Mouse (Mus musculus): Measurements from ENCODE around the gene Nlgn1. TPM values are rescaled to one million over a fixed set of nuclear protein-coding genes. Genes with fewer than 3 reads are reported as not detected.

Nlgn1 gene
- polyA plus RNA-seq, 1 experiment from 2014 or later = 29.4 TPM

GRCm38 (mm10) chr3:26166711-26167110 is 165.5 kb downstream of the Nlgn1 start:
- ATAC-seq = no peak
- no peaks in the 10 kb centered on the region for H3K36me3 ChIP-seq (ENCODE audit: control insufficient read depth, insufficient read depth, low read length)
- H3K27me3 ChIP-seq (replicated peaks; ENCODE audit: control insufficient read depth, insufficient read depth, low read length) = no peaks in the 10 kb centered on the region
- H3K4me2 ChIP-seq (ENCODE audit: low read length) = no peak overlapping the region
- WGBS = 80% methylated on average over 8 of the region's 8 CpGs
- no peaks in the 10 kb centered on the region for H3K9me3 ChIP-seq (ENCODE audit: control insufficient read depth, low read length)
- H3K4me3 ChIP-seq (ENCODE audit: low read length) = no peak overlapping the region
- H3K4me1 ChIP-seq (ENCODE audit: control insufficient read depth, insufficient read depth, low read depth, low read length) = no peaks in the 10 kb centered on the region
- H3K27ac ChIP-seq (ENCODE audit: low read depth, low read length) = no peak overlapping the region
- no peak overlapping the region for H3K9ac ChIP-seq (ENCODE audit: low read depth, low read length)

DNA sequence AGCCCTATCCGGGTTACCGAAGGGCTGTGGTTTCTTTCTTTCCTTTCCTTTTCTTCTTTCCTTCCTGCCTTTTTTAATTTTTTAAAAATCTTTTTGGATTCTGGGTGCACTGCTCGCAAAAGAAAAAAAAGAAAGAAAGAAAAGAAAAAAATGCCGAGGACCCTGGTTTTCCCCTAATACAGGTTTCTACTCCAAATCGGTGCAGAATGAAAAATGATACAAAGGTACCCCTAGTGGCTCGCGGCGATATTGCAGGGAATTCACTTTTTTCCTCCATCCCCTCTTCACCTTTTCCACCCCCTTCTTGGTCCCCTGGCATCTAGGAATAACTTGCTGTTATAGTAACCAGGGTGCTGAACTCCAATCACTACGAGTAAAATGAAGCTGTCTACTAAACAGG is 178.5 kb downstream of the Nlgn1 start:
- WGBS = under 1% methylated on average over 9 of the region's 9 CpGs
- peak; percentile 37; the same call in 1 of the 2 replicates for ATAC-seq
- H3K4me1 ChIP-seq (ENCODE audit: control insufficient read depth, insufficient read depth, low read depth, low read length) = peaks cover 8% of the 10 kb centered on the region

GRCm38 (mm10) chr3:26153036-26153741 is 179.1 kb downstream of the Nlgn1 start:
- Histone ChIP-seq H3K27me3 (replicated peaks; ENCODE audit: control insufficient read depth, insufficient read depth, low read length) (no peaks in the 10 kb centered on the region), H3K36me3 (ENCODE audit: control insufficient read depth, insufficient read depth, low read length) (no peaks in the 10 kb centered on the region), H3K4me2 (ENCODE audit: low read length) (peak overlapping the region; percentile 62), H3K4me1 (ENCODE audit: control insufficient read depth, insufficient read depth, low read depth, low read length) (peaks cover 8% of the 10 kb centered on the region), H3K27ac (ENCODE audit: low read depth, low read length) (peak overlapping the region; percentile 80), H3K9ac (ENCODE audit: low read depth, low read length) (peak overlapping the region; percentile 70), H3K9me3 (ENCODE audit: control insufficient read depth, low read length) (no peaks in the 10 kb centered on the region), H3K4me3 (ENCODE audit: low read length) (peak overlapping the region; percentile 56)
- under 1% methylated on average over 31 of the region's 31 CpGs for WGBS
- ATAC-seq = peak; percentile 75

More for the DNA sequence above, 178.5 kb downstream of the Nlgn1 start:
- peak overlapping the region; percentile 62 for H3K4me2 ChIP-seq (ENCODE audit: low read length)
- H3K9me3 ChIP-seq (ENCODE audit: control insufficient read depth, low read length) = no peaks in the 10 kb centered on the region
- no peaks in the 10 kb centered on the region for H3K36me3 ChIP-seq (ENCODE audit: control insufficient read depth, insufficient read depth, low read length)
- H3K27me3 ChIP-seq (replicated peaks; ENCODE audit: control insufficient read depth, insufficient read depth, low read length) = no peaks in the 10 kb centered on the region
- H3K4me3 ChIP-seq (ENCODE audit: low read length) = peak overlapping the region; percentile 56
- peak overlapping the region; percentile 80 for H3K27ac ChIP-seq (ENCODE audit: low read depth, low read length)
- peak overlapping the region; percentile 70 for H3K9ac ChIP-seq (ENCODE audit: low read depth, low read length)

GRCm38 (mm10) chr3:26152510-26153035 is 179.7 kb downstream of the Nlgn1 start:
- Histone ChIP-seq H3K4me1 (ENCODE audit: control insufficient read depth, insufficient read depth, low read depth, low read length) (peaks cover 8% of the 10 kb centered on the region), H3K27me3 (replicated peaks; ENCODE audit: control insufficient read depth, insufficient read depth, low read length) (no peaks in the 10 kb centered on the region), H3K4me3 (ENCODE audit: low read length) (peak overlapping the region; percentile 56), H3K9ac (ENCODE audit: low read depth, low read length) (peak overlapping the region; percentile 70), H3K4me2 (ENCODE audit: low read length) (peak overlapping the region; percentile 62), H3K9me3 (ENCODE audit: control insufficient read depth, low read length) (no peaks in the 10 kb centered on the region), H3K36me3 (ENCODE audit: control insufficient read depth, insufficient read depth, low read length) (no peaks in the 10 kb centered on the region), H3K27ac (ENCODE audit: low read depth, low read length) (peak overlapping the region; percentile 80)
- ATAC-seq = peak; percentile 77
- WGBS = under 1% methylated on average over 10 of the region's 10 CpGs

- no peaks in the 10 kb centered on the region for H3K27me3 ChIP-seq (replicated peaks; ENCODE audit: control insufficient read depth, insufficient read depth, low read length)
- H3K4me3 ChIP-seq (ENCODE audit: low read length) = peak overlapping the region; percentile 56
- ATAC-seq = no peak
- H3K36me3 ChIP-seq (ENCODE audit: control insufficient read depth, insufficient read depth, low read length) = no peaks in the 10 kb centered on the region
- no peaks in the 10 kb centered on the region for H3K9me3 ChIP-seq (ENCODE audit: control insufficient read depth, low read length)
- WGBS = 31% methylated on average over 6 of the region's 6 CpGs
- H3K27ac ChIP-seq (ENCODE audit: low read depth, low read length) = no peak overlapping the region
- peak overlapping the region; percentile 62 for H3K4me2 ChIP-seq (ENCODE audit: low read length)
- peak overlapping the region; percentile 45; the same call in 1 of the 2 replicates for H3K9ac ChIP-seq (ENCODE audit: low read depth, low read length)
- H3K4me1 ChIP-seq (ENCODE audit: control insufficient read depth, insufficient read depth, low read depth, low read length) = peaks cover 8% of the 10 kb centered on the region
Measured at GRCm38 (mm10) chr3:26151351-26152020, 180.8 kb downstream of the Nlgn1 start.

GRCm38 (mm10) chr3:26146174-26146573 is 186.1 kb downstream of the Nlgn1 start:
- ATAC-seq = peak; percentile 72
- H3K9me3 ChIP-seq (ENCODE audit: control insufficient read depth, low read length) = no peaks in the 10 kb centered on the region
- no peak overlapping the region for H3K4me3 ChIP-seq (ENCODE audit: low read length)
- 31% methylated on average over 3 of the region's 3 CpGs for WGBS
- H3K9ac ChIP-seq (ENCODE audit: low read depth, low read length) = no peak overlapping the region
- H3K27ac ChIP-seq (ENCODE audit: low read depth, low read length) = no peak overlapping the region
- no peaks in the 10 kb centered on the region for H3K36me3 ChIP-seq (ENCODE audit: control insufficient read depth, insufficient read depth, low read length)
- no peaks in the 10 kb centered on the region for H3K27me3 ChIP-seq (replicated peaks; ENCODE audit: control insufficient read depth, insufficient read depth, low read length)
- peaks cover 8% of the 10 kb centered on the region for H3K4me1 ChIP-seq (ENCODE audit: control insufficient read depth, insufficient read depth, low read depth, low read length)
- no peak overlapping the region for H3K4me2 ChIP-seq (ENCODE audit: low read length)

- Histone ChIP-seq H3K4me2 (ENCODE audit: low read length) (no peak overlapping the region), H3K9ac (ENCODE audit: low read depth, low read length) (no peak overlapping the region), H3K4me3 (ENCODE audit: low read length) (no peak overlapping the region), H3K27ac (ENCODE audit: low read depth, low read length) (no peak overlapping the region), H3K4me1 (ENCODE audit: control insufficient read depth, insufficient read depth, low read depth, low read length) (peaks cover 3% of the 10 kb centered on the region), H3K9me3 (ENCODE audit: control insufficient read depth, low read length) (no peaks in the 10 kb centered on the region), H3K36me3 (ENCODE audit: control insufficient read depth, insufficient read depth, low read length) (no peaks in the 10 kb centered on the region), H3K27me3 (replicated peaks; ENCODE audit: control insufficient read depth, insufficient read depth, low read length) (no peaks in the 10 kb centered on the region)
- 38% methylated on average over 5 of the region's 5 CpGs for WGBS
- ATAC-seq = peak; percentile 44; the same call in 1 of the 2 replicates
Measured at GRCm38 (mm10) chr3:26145441-26145840, 186.8 kb downstream of the Nlgn1 start.

DNA sequence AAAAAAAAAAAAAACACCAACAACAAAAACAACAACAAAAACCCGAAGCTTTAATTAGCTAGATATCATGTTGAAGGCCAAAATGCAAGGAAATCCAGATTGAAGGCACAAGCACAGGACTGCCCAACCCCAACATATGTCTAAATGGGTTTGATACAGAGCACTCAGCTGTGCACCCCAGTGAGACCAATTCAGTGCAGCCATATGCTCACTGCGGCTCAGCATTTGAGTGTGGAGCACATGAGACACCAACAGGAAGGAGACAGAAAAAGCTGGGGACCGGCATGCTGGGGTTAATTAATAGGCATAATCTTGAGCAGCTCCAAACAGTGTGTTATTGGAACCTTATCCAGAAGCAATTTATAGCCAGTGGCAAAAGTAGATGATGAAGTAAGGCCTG is 190.7 kb downstream of the Nlgn1 start:
- Histone ChIP-seq H3K4me3 (ENCODE audit: low read length) (no peak overlapping the region), H3K36me3 (ENCODE audit: control insufficient read depth, insufficient read depth, low read length) (peaks cover 2% of the 10 kb centered on the region; the same call in 1 of the 2 replicates), H3K4me1 (ENCODE audit: control insufficient read depth, insufficient read depth, low read depth, low read length) (no peaks in the 10 kb centered on the region), H3K27me3 (replicated peaks; ENCODE audit: control insufficient read depth, insufficient read depth, low read length) (no peaks in the 10 kb centered on the region), H3K27ac (ENCODE audit: low read depth, low read length) (no peak overlapping the region), H3K9me3 (ENCODE audit: control insufficient read depth, low read length) (no peaks in the 10 kb centered on the region), H3K4me2 (ENCODE audit: low read length) (no peak overlapping the region), H3K9ac (ENCODE audit: low read depth, low read length) (no peak overlapping the region)
- WGBS = 64% methylated on average over 3 of the region's 3 CpGs
- peak; percentile 82 for ATAC-seq

Measured in hindbrain, embryonic 16.5 days (tissue).